Mouse (Mus musculus) ES-Bruce4 (cell line): ENCODE measurements around the gene Mybph.

Source experiments
- CTCF ChIP-seq: IDR thresholded peaks from one replicate; pipeline ENCODE4 v1.8.1; 2011; ENCODE audit warnings: low read depth, low read length
- EP300 ChIP-seq: IDR thresholded peaks from 2 replicates; pipeline ENCODE4 v1.6.1; 2011; ENCODE audit warnings: low read depth, low read length; ENCODE audit not compliant: insufficient read depth
- POLR2A ChIP-seq: IDR thresholded peaks from one replicate; pipeline ENCODE4 v1.8.1; 2011; ENCODE audit warnings: low read length; ENCODE audit not compliant: insufficient read depth

DNA sequence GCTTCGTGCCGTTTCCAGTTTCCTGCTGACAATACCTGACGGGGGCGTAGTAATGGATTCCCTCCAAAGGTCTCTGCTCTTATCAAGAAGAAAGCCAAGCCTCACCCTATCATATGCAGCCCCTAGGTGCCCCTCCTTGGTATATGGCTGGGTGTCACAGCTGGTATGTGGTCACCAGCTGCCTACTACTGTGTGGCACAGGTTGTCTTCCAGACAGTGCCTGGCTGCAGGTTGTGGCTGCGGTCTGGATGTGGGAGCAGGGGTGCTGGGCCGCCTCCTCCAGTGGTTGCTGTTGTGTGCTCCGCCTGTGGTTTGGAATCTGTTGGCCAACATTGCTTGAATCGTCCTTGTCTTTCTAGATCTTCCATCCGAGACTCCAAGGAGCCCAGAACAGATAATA is 42.5 kb upstream of the Mybph start:
- TF ChIP-seq CTCF (no peak), POLR2A (no peak), EP300 (no peak)
